In the genomic region with DNA sequence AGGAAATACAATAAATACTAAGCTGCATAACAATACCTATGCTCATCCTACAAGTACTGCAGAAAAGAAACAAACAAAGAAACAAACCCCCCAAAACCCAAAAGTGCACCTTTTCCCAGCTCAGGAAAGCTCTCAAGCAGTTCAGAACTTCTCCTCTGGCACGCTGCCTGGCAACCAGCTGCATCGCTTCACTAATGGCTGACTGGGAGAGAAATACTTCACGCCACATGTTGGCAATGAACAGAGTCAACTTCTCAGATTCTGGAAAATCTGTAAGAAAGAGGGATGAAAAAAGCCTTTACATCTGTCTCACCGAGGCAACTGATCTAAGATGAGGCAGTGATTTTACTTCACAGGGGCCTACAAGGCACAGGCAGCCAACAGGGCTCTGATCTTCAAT, we compare ENCODE assay signal across 16 mouse cellular contexts. TPM values are rescaled to one million over a fixed set of nuclear protein-coding genes. Genes with fewer than 3 reads are reported as not detected.
DNase-seq lines count a peak whose midpoint lies in the region; ATAC-seq and TF ChIP-seq lines count a peak whose summit lies in the region.
"Had no signal": no experiment of that assay in that cellular context is flagged by ENCODE, and none has a peak within 500 bp of the region (broad histone marks: within the 10 kb centered on the region; RNA-seq: fewer than 3 reads in every experiment).

No protein-coding gene starts in this region.

- no peak overlapping the region for H3K27ac ChIP-seq in limb, embryonic 14.5 days (replicated peaks; ENCODE audit: low read depth, low read length)
- H3K27ac ChIP-seq in limb, embryonic 10.5 days, result no peak overlapping the region
- H3K27ac ChIP-seq: embryonic facial prominence, embryonic 15.5 days; intestine, embryonic 15.5 days had no signal

- H3K36me3 ChIP-seq in limb, embryonic 14.5 days (ENCODE audit: control insufficient read depth, insufficient read depth, low read length), result peaks cover 83% of the 10 kb centered on the region
- peaks cover 90% of the 10 kb centered on the region for H3K36me3 ChIP-seq in limb, embryonic 10.5 days

- H3K4me3 ChIP-seq in limb, embryonic 14.5 days (replicated peaks; ENCODE audit: low read length), result no peak overlapping the region
- no peak overlapping the region for H3K4me3 ChIP-seq in limb, embryonic 10.5 days
- H3K4me3 ChIP-seq: embryonic facial prominence, embryonic 15.5 days; intestine, embryonic 15.5 days had no signal

- H3K4me2 ChIP-seq in limb, embryonic 14.5 days (replicated peaks; ENCODE audit: low read depth, low read length, severe bottlenecking), result no peak overlapping the region
- H3K4me2 ChIP-seq: embryonic facial prominence, embryonic 15.5 days; intestine, embryonic 15.5 days; liver, embryonic 11.5 days had no signal

- H3K9me3 ChIP-seq in limb, embryonic 14.5 days (ENCODE audit: control insufficient read depth, low read length), result no peaks in the 10 kb centered on the region
- H3K9me3 ChIP-seq in limb, embryonic 10.5 days (replicated peaks), result no peaks in the 10 kb centered on the region
- H3K9me3 ChIP-seq: embryonic facial prominence, embryonic 15.5 days; intestine, embryonic 15.5 days had no signal

- no peak overlapping the region for H3K9ac ChIP-seq in limb, embryonic 14.5 days (ENCODE audit: low read depth, low read length, severe bottlenecking)
- H3K9ac ChIP-seq: embryonic facial prominence, embryonic 15.5 days; intestine, embryonic 15.5 days had no signal

- H3K4me1 ChIP-seq in limb, embryonic 14.5 days (ENCODE audit: control insufficient read depth, insufficient read depth, low read length), result no peaks in the 10 kb centered on the region
- no peaks in the 10 kb centered on the region for H3K4me1 ChIP-seq in limb, embryonic 10.5 days
- H3K4me1 ChIP-seq: embryonic facial prominence, embryonic 15.5 days; intestine, embryonic 15.5 days had no signal

- DNase-seq in heart, postnatal 4 days, result peak; percentile 66
- DNase-seq in heart, adult 11 months, result no peak
- peak; percentile 36 for DNase-seq in limb, embryonic 14.5 days (ENCODE audit: low spot score)
- no peak for DNase-seq in limb, embryonic 10.5 days (ENCODE audit: low spot score)
- DNase-seq in kidney, postnatal 14 days, result peak; percentile 29
- peak; percentile 41 to 47 for DNase-seq in right cerebral cortex, adult 2 months (ENCODE audit: low spot score in 2 of 2)
- no peak for DNase-seq in testis, postnatal 10 days (ENCODE audit: low spot score)
- DNase-seq: adrenal gland, adult 8-10 months; cerebellum, postnatal 36 days had no signal

- H3K27me3 ChIP-seq in limb, embryonic 14.5 days (ENCODE audit: control insufficient read depth, insufficient read depth, low read length), result no peaks in the 10 kb centered on the region
- no peaks in the 10 kb centered on the region for H3K27me3 ChIP-seq in limb, embryonic 10.5 days (ENCODE audit: low read depth, poor library complexity, severe bottlenecking)
- H3K27me3 ChIP-seq: embryonic facial prominence, embryonic 15.5 days; intestine, embryonic 15.5 days; Patski had no signal

- ATAC-seq in limb, embryonic 14.5 days (ENCODE audit: low FRiP score, low read depth), result no peak
- no peak for ATAC-seq in erythroblast, adult 5-6 weeks (replicated peaks; ENCODE audit: low FRiP score, poor library complexity, severe bottlenecking)
- ATAC-seq: forebrain, embryonic 16.5 days; intestine, embryonic 15.5 days; midbrain, embryonic 16.5 days; Patski had no signal

- 81% methylated on average over 4 of the region's 4 CpGs for WGBS in limb, embryonic 14.5 days
- 96% methylated on average over 4 of the region's 4 CpGs for WGBS in limb, embryonic 10.5 days

- no peak for TF ChIP-seq POLR2A in limb, embryonic 14.5 days (IDR thresholded peaks at IDR 0.05; ENCODE audit: borderline replicate concordance, extremely low read depth, insufficient read depth, insufficient read length)

RNA-seq across cellular contexts. Expression of a gene that starts 38.5 kb away (rescaled TPM):
- total RNA-seq in heart, postnatal 4 days (2021), result 10 to 100 TPM; 35.8 to 36.4 TPM
- 60.9 and 64.4 TPM in 2 replicates for polyA plus RNA-seq in limb, embryonic 14.5 days (2012; rRNA removed)
- polyA plus RNA-seq in limb, embryonic 14.5 days (2014; fragmentation: Nextera tagmentation; extraction: Ambion mirVana), result 39.3 and 40.7 TPM in 2 replicates
- polyA plus RNA-seq in limb, embryonic 10.5 days (2016; fragmentation: Nextera tagmentation; extraction: Ambion mirVana), result 21.3 and 23.9 TPM in 2 replicates
- total RNA-seq in erythroblast, adult 5-6 weeks (2015; ENCODE audit: low replicate concordance), result 4.2 and 13.4 TPM in 2 replicates
- total RNA-seq in erythroblast, adult 5-6 weeks (2017; ENCODE audit: low replicate concordance), result 4.6 and 6.0 TPM in 2 replicates

Comparison
In these comparisons a context has a peak if more than half of its experiments do, and no peak if none do; other contexts are left out.
1. DNase-seq: peak in heart, postnatal 4 days (single experiment), limb, embryonic 14.5 days (single experiment), kidney, postnatal 14 days (single experiment) and right cerebral cortex, adult 2 months (2 of 2); none in heart, adult 11 months (single experiment), limb, embryonic 10.5 days (single experiment) and testis, postnatal 10 days (single experiment).